Mouse (Mus musculus) small intestine, adult 2 months (tissue): ENCODE results near the gene Polr2c. TPM values are rescaled to one million over a fixed set of nuclear protein-coding genes. Genes with fewer than 3 reads are reported as not detected.
A peak's percentile ranks its signal among the peaks of the same experiment; 100 is the strongest.

Experiments used
- H3K27ac ChIP-seq: fragments of 200-500 bp; 2 replicates; pipeline ENCODE4 v1.5.1; 2012; ENCODE audit warnings: low read depth, low read length, control low read depth, inconsistent platforms; ENCODE audit not compliant: insufficient read depth
- H3K27me3 ChIP-seq: fragments of 200-500 bp; 2 replicates; pipeline ENCODE4 v1.6.1; 2012; ENCODE audit warnings: mild to moderate bottlenecking, moderate library complexity, low read length, inconsistent platforms; ENCODE audit not compliant: control insufficient read depth, insufficient read depth
- H3K36me3 ChIP-seq: fragments of 200-500 bp; 2 replicates; pipeline ENCODE4 v1.6.1; 2012; ENCODE audit warnings: mild to moderate bottlenecking, low read length, control low read depth, inconsistent platforms; ENCODE audit not compliant: control insufficient read depth, insufficient read depth
- H3K4me1 ChIP-seq: fragments of 200-500 bp; 2 replicates; pipeline ENCODE4 v1.6.1; 2012; ENCODE audit warnings: low read length, inconsistent platforms, mixed read lengths; ENCODE audit not compliant: control insufficient read depth, insufficient read depth, insufficient read length
- H3K4me3 ChIP-seq: fragments of 200-500 bp; 2 replicates; pipeline ENCODE4 v1.5.1; 2012; ENCODE audit warnings: low read depth, mild to moderate bottlenecking, control low read depth, inconsistent platforms, low read length, moderate library complexity
- CTCF ChIP-seq: fragments of 200-500 bp; IDR thresholded peaks from 2 replicates; pipeline ENCODE4 v1.5.1; 2012; ENCODE audit warnings: low read depth, mild to moderate bottlenecking, control low read depth, inconsistent platforms, low read length, moderate library complexity, mixed read lengths; ENCODE audit not compliant: insufficient replicate concordance, insufficient read length; ENCODE audit errors: extremely low read depth
- POLR2A ChIP-seq: fragments of 200-500 bp; IDR thresholded peaks from 2 replicates; pipeline ENCODE4 v1.6.1; 2012; ENCODE audit warnings: low read depth, mild to moderate bottlenecking, control low read depth, inconsistent platforms, low read length, moderate library complexity
- WGBS: fragments of 180-500 bp; shearing (Covaris S2); methylation state at CpG from one replicate; pipeline ENCODE4 v1.1.7; 2018; 5-methylcytosine and 5-hydroxymethylcytosine counted together
- polyA plus RNA-seq: library from polyadenylated mRNA; depleted of rRNA; stranded (reverse); fragments of >200 nt; gene quantifications from 2 replicates; pipeline ENCODE4 v1.2.3, GENCODE M21; 2012

Gene Polr2c
- polyA plus RNA-seq, 1 experiment: 57.1 TPM

- H3K27ac ChIP-seq: no peak overlapping the region
- H3K27me3 ChIP-seq: no peaks in the 10 kb centered on the region; the same call in 1 of the 2 replicates
- no peak for TF ChIP-seq CTCF
- no peak for TF ChIP-seq POLR2A
- WGBS: 87% methylated on average over 18 of the region's 18 CpGs
- no peaks in the 10 kb centered on the region; the same call in 1 of the 2 replicates for H3K36me3 ChIP-seq
- H3K4me3 ChIP-seq: no peak overlapping the region
- peaks cover 10% of the 10 kb centered on the region for H3K4me1 ChIP-seq
Observed at GRCm38 (mm10) chr8:94907591-94908300, 50.5 kb downstream of the Polr2c start.

GRCm38 (mm10) chr8:94908847-94909246, 51.6 kb downstream of the Polr2c start:
- H3K27ac ChIP-seq: no peak overlapping the region
- TF ChIP-seq POLR2A: no peak
- TF ChIP-seq CTCF: peak; percentile 98; the same call in 1 of the 2 replicates

GRCm38 (mm10) chr8:94913061-94913660, 55.9 kb downstream of the Polr2c start:
- peak; percentile 21; the same call in 1 of the 2 replicates for TF ChIP-seq CTCF
- no peak for TF ChIP-seq POLR2A
- peaks cover 5% of the 10 kb centered on the region for H3K4me1 ChIP-seq
- WGBS: 35% methylated on average over 77 of the region's 77 CpGs
- H3K27ac ChIP-seq: no peak overlapping the region
- peak overlapping the region; percentile 57 for H3K4me3 ChIP-seq
- H3K36me3 ChIP-seq: no peaks in the 10 kb centered on the region
- peaks cover 10% of the 10 kb centered on the region for H3K27me3 ChIP-seq

More at GRCm38 (mm10) chr8:94908847-94909246, 51.6 kb downstream of the Polr2c start:
- no peaks in the 10 kb centered on the region; the same call in 1 of the 2 replicates for H3K36me3 ChIP-seq
- H3K4me1 ChIP-seq: peaks cover 13% of the 10 kb centered on the region
- under 1% methylated on average over 4 of the region's 4 CpGs for WGBS
- no peaks in the 10 kb centered on the region; the same call in 1 of the 2 replicates for H3K27me3 ChIP-seq
- H3K4me3 ChIP-seq: no peak overlapping the region

- WGBS: 80% methylated on average over 6 of the region's 6 CpGs
- H3K27me3 ChIP-seq: peaks cover 11% of the 10 kb centered on the region
- H3K27ac ChIP-seq: no peak overlapping the region
- no peaks in the 10 kb centered on the region for H3K36me3 ChIP-seq
- H3K4me3 ChIP-seq: no peak overlapping the region
- TF ChIP-seq POLR2A: no peak
- no peak for TF ChIP-seq CTCF
- peaks cover 6% of the 10 kb centered on the region for H3K4me1 ChIP-seq
Observed at GRCm38 (mm10) chr8:94914256-94914655, 57.0 kb downstream of the Polr2c start.

GRCm38 (mm10) chr8:94914701-94915101, 57.5 kb downstream of the Polr2c start:
- no peaks in the 10 kb centered on the region for H3K36me3 ChIP-seq
- peaks cover 11% of the 10 kb centered on the region for H3K27me3 ChIP-seq
- TF ChIP-seq CTCF: no peak
- no peak for TF ChIP-seq POLR2A
- H3K27ac ChIP-seq: no peak overlapping the region
- WGBS: 57% methylated on average over 3 of the region's 3 CpGs
- H3K4me1 ChIP-seq: peaks cover 6% of the 10 kb centered on the region
- no peak overlapping the region for H3K4me3 ChIP-seq

GRCm38 (mm10) chr8:94916311-94916959, 59.2 kb downstream of the Polr2c start:
- WGBS: 54% methylated on average over 9 of the region's 9 CpGs
- no peak overlapping the region for H3K27ac ChIP-seq
- peaks cover 11% of the 10 kb centered on the region for H3K27me3 ChIP-seq
- H3K36me3 ChIP-seq: no peaks in the 10 kb centered on the region
- H3K4me3 ChIP-seq: peak overlapping the region; percentile 34
- H3K4me1 ChIP-seq: peaks cover 6% of the 10 kb centered on the region
- TF ChIP-seq CTCF (no peak), POLR2A (no peak)

- Histone ChIP-seq H3K36me3 (no peaks in the 10 kb centered on the region), H3K27me3 (peaks cover 11% of the 10 kb centered on the region), H3K4me1 (peaks cover 6% of the 10 kb centered on the region), H3K27ac (peak overlapping the region; percentile 31; the same call in 1 of the 2 replicates), H3K4me3 (peak overlapping the region; percentile 76)
- WGBS: 29% methylated on average over 10 of the region's 10 CpGs
- TF ChIP-seq POLR2A (no peak), CTCF (no peak)
Observed at GRCm38 (mm10) chr8:94916960-94917324, 59.7 kb downstream of the Polr2c start.
